Mouse (Mus musculus): ENCODE measurements around the gene Smarcd1.

DNA sequence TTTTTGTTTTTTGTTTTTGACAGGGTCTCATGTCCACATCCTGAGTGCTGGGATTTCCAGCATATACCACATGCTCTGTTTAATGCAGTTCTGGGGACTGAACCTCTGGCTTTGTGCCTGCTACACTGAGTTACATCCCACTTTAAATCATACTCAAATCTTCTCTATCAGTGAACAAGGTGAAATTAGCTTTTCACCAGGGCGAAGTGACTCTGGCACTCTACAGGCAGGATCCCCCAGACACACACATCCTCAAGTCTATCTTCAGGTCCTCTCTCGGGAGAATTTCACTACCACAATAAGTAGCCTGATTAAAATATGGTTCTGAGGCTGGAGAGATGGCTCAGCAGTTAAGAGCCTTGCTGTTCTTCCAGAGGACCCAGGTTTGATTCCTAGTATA is 24.6 kb downstream of the Smarcd1 start:
- TF ChIP-seq CTCF (conservative IDR thresholded peaks at IDR 0.05; ENCODE audit: low read length) (no peak), POU5F1 (IDR thresholded peaks at IDR 0.05; ENCODE audit: borderline replicate concordance, low read length) (no peak)

Data from E14TG2a.4 (cell line).